ENCODE assay signal across 8 mouse cellular contexts in genomic region chr11:74649095-74649646, GRCm38 (mm10). TPM values are rescaled to one million over a fixed set of nuclear protein-coding genes. Genes with fewer than 3 reads are reported as not detected.
DNase-seq lines count a peak whose midpoint lies in the region; ATAC-seq lines count a peak whose summit lies in the region.

Gene Cluh (plus strand): TSS chr11:74649495.

- peak; percentile 99 to 100 for DNase-seq in adrenal gland, adult (ENCODE audit: inconsistent age in 2 of 2, low spot score in 1 of 2)
- DNase-seq in embryo, embryonic 10.5 days (ENCODE audit: low spot score) = peak; percentile 97
- peak; percentile 99 for DNase-seq in gastrocnemius, postnatal 14 days
- peak; percentile 95 to 98 for DNase-seq in left cerebral cortex, postnatal 10 days (ENCODE audit: extremely low spot score in 1 of 2, low spot score in 2 of 2)
- peak; percentile 98 for DNase-seq in right cerebral cortex, postnatal 25 days
- peak; percentile 97 to 99 for DNase-seq in urinary bladder, postnatal 4 days (ENCODE audit: low spot score in 2 of 2)

- ATAC-seq in inflammation-experienced regulatory T-cells, adult 6 months = peak; percentile 98
- ATAC-seq in megakaryocyte-erythroid progenitor cell, adult 5-6 weeks (replicated peaks; ENCODE audit: low FRiP score, low TSS enrichment, poor library complexity, severe bottlenecking) = peak; percentile 88

- intact Hi-C loops in gastrocnemius, postnatal 14 days (cut with DNase I; ENCODE audit: low total_unique reads) = no loop called here
- intact Hi-C loops in left cerebral cortex, postnatal 10 days (cut with DNase I) = no loop called here

RNA-seq across cellular contexts. Expression of gene Cluh, which starts in this region (rescaled TPM):
- total RNA-seq in gastrocnemius, postnatal 14 days (2021) = 10 to 100 TPM; 82.1 to 89.8 TPM
- 10 to 100 TPM in 2 of 3 experiments, 1 to 10 TPM in 1; 5.9 to 11.2 (median 10.1) TPM for polyA plus RNA-seq in inflammation-experienced regulatory T-cells, adult 6 months (2017; shearing (Covaris generic))
- total RNA-seq in left cerebral cortex, postnatal 10 days (2021) = 10 to 100 TPM; 59.7 to 60.1 TPM
- total RNA-seq in megakaryocyte-erythroid progenitor cell, adult 5-6 weeks (2014; fragmentation: Nextera tagmentation) = 90.8 and 92.3 TPM in 2 replicates
- 42.9 and 64.3 TPM in 2 replicates for total RNA-seq in megakaryocyte-erythroid progenitor cell, adult 5-6 weeks (2017)

Comparison
In these comparisons a context has a peak if more than half of its experiments do, and no peak if none do; other contexts are left out.
1. Peak in every context shown above with its lines: DNase-seq and ATAC-seq.